Mouse (Mus musculus) embryo, embryonic 10.5 days (tissue): ENCODE measurements at regions not wholly inside any gene's neighbourhood (a gene's known extent, or its start where the extent isn't known, plus 50 kb on each side); places are given as distances from the start of the nearest gene placed in this dataset.

ENCODE experiments used
- DNase-seq: peaks from one replicate; pipeline ENCODE4 v3.0.0-alpha.2; 2015; ENCODE audit warnings: low spot score

DNA sequence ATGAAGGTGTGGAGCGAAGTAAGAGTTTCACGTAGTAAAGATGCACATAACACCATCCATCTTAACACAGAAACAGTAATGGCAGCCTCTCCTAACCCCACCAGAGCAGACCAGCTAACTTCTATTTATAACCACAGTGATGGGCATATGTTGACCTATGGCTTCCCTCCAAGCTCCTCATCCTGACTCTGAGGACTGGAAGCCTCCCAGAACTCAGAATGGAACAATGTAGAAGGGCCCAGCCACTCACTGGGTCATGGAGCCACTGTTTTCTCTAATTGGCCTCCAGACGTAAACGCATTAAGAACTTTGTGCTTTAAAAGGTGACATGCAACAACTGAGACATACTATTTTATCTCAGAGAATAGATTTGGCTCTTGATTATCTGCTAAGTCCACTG, 77.0 kb downstream of the Irs2 start:
- no peak for DNase-seq

DNA sequence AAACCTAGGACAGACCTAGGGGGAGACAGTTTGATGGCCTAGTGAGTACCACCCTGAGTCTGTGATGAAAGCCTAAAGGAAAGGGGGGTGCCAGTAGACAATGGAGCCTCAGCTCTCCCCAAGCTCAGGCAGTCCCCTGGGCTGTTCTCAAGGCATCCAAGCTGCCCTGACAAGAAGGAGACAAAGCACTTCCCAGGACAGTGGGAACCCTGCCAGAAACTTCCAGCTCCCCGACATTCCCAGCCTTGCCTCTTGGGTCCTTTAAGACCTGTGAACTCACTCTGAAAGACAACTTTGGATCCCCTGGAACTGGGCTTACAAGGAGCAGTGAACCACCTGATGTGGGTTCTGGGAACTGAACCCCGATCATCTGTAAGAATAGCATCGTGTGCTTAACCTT, 79.4 kb downstream of the Irs2 start:
- DNase-seq = no peak

DNA sequence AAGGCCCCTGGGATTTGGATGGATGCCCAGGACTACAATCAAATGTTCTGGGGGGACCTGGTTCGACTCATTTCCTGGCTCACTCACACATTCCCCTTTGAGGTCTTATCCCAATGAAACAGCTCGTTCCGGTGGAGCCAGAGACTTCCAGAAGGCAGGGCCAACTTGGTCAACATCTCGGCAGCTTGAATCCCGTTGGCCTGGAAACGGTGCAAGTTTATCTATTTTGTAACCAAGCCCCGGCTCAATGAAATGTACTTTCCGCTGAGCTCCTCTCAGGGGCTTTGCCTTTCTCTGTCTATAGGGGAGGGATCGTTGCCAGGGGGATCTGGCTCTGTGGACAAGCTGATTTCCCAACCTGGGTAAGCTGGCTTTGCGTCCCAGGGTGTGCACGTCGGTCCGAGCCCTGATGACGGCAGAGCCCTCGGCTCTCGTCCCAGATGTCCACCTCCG, 79.9 kb downstream of the Irs2 start:
- peak; percentile 31 for DNase-seq

DNA sequence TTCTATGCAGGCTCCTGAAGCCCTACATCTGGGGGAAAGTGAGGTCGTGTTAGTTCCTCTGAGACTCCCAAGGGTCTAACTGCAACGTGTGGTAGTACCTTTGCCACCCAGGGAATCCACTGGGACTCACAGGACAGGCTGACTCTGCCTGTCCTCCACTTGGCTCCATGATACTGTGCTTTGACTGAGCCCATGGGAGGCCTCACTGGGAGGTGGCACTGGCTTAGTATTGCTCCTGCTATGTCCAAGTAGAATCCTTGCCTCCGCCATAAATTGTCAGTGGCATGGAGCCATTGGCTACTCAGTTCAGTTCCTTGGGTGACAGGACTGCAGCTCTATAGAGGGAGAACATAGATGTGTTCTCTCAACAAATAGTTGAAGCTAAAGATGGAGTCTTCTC, 81.1 kb downstream of the Irs2 start:
- no peak for DNase-seq

DNA sequence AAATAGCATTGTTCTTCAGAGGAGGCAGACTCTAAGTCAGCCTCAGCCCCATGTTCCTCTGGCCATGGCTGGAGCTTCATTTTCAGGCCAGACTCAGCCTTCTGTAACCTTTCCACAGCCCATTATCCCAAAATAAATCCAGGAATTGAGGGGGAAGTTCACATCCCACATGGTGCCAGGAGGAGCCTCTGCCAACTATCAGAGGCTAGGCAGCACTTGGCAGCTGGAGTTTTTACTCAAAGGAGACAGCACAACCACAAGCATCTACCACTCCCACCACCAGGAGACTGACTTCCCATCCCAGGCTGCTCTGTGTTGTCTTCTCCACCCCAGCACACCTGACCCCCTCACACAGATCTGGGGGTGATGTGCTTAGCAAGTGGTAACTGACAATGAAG, 81.7 kb downstream of the Irs2 start:
- DNase-seq = no peak

DNA sequence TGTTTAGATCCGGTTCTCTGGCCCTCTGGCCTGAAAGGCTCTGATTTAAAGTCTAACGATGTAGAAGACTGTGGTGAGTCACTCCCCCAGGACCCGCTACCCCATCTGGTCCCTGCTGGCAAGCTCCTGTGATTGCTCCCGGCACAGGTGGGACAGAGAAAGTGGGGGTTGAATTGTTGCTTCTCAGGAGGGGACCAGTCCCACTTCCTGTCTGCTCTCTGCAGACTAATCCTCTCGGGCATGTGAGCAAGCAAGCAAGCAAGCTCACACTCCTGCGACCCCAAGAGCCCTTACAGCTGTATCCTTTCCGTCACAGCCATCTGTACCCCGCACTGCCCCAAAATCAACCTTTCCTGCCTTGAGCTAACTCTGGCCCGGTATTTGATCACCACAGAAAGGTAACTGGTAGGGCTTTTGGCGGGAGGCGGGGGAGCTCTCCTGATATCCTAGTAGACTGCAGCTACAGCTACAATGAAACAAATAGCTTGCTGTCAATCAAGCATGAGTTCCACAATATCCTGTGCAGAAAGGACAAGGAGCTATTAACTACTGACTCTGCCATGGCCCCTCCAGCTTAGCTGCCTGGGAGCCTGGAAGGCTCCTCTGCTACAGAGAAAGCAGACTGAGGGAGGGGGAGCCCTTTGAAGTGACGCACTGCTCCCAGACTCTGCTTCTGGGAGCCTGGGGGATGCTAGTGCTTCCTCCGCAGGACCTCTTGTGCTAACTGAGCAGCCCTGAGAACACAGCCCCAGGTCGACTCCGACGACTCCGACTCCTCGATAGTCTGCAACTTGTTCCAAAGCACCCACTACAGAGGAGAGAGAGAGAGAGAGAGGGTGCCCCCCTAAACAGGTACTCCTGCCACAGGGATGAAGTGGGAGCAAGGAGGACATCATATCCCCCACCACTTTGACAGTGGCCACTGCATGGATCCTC, 82.4 kb downstream of the Irs2 start:
- peak; percentile 77 for DNase-seq

GRCm38 (mm10) chr8:10924526-10925199, 83.6 kb downstream of the Irs2 start:
- peak; percentile 93 for DNase-seq

- peak; percentile 80 for DNase-seq
Measured at GRCm38 (mm10) chr8:10924001-10924490, 84.2 kb downstream of the Irs2 start.

DNA sequence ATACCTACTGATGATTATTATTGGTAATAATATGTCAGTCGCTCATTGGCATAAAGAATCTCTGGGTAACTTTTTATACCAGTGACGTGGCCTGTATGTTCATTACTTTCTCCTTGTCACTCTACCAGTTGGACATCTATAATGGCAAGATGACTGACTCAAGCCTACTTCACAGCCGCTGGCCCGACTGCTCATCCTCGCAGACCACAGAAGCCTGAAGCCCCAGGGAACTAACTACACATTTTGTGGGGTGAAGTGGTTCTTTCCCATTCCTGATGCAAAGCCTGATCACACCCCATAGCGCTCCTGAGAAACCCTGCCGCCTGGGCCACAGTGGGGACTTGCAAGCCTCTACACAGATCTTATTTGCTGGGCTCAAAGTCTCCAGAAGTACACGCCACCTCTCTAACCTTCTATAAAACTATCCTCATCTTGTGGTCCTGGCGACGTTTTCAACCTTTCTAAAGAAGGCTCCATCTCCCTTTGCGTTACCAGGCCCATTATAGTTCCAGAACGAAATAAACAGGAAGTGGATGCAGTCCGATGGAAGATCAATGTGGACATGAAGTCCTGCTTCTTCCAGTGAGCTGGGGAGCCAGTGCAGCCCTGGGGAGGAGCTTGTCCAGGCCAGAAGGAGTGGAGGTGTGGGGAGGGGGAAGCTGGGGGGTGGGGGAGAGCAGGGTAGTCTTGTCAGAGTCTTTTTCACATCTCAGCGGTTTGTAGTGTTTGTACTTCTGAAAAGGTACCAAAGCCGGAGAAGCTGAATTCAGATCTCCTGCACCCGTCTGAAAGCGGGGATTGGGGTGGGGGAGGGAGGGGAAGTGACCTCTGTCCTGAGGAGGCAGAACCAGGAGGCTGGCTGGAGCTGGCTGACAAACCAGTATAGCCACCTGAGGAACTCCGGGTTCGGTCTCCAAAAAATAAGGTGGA, 84.9 kb downstream of the Irs2 start:
- peak; percentile 59 for DNase-seq

DNA sequence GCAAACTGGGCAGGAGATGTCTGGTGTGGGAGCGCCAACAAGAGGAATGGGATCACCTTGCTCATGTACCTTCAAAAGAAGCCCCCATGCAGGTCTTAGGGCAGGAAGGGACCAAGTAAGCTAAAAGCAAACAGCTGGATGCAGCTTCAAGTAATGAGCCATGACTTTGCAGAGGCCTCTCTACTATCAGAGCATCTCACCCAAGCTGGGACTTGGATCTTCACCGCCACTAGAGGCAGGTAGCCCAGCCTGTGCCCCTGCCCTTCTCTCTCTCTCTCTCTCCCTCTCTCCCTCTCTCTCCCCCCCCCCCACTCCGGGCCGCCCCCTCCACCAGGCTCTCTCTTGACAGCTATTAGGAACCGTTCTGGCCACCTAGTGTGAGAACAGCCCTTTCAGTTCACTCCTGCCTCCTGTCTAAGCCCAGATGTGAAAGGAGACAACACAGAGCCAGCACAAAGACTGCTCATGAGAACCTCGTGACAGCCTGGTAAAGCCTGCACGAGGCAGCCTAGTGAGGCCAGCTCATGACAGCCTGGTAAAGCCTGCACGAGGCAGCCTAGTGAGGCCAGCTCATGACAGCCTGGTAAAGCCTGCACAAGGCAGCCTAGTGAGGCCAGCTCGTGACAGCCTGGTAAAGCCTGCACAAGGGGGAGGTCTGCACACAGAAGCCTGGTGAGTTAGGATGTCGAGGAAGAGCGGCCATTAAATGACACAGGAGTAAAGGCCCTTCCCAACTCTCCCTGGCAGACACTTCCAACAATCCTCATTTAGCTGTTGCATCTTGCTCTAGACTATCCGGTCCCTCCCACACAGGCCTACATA, 85.8 kb downstream of the Irs2 start:
- DNase-seq = peak; percentile 52

DNA sequence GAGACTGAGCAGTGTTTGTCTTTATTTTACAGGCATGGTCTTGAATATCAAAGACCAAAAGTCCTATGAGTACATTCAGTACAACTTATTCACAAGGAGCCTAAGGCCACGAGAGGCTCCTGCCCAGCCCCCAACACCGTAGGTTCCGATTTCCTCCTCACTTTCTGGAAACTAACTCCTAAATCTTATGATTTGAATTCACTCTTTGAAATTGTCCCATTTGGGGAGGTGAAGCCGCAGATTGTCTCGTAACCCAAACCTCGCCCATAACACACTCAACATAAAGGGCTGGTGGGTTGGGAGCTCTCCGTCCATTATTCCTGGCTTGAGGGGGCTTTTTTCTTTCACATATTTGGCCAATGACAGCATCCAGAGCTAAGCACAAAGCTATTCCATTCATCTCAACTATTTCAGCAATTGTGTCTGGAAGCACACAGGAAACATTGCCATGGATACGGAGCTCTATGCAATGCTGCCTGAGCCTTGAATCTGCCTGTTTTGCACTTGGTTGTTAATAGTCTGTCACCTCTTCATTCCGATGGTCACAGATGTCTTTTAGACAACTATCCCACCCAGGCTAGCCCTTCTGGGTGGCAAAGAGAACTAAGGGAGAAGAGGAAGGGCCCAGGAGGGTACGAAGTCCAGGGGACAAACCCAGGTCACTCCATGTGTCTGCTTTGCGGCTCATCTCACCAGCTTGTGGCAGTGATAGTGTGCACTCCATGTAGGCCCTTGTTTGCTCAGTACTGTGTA, 86.6 kb downstream of the Irs2 start:
- peak; percentile 90 for DNase-seq

DNA sequence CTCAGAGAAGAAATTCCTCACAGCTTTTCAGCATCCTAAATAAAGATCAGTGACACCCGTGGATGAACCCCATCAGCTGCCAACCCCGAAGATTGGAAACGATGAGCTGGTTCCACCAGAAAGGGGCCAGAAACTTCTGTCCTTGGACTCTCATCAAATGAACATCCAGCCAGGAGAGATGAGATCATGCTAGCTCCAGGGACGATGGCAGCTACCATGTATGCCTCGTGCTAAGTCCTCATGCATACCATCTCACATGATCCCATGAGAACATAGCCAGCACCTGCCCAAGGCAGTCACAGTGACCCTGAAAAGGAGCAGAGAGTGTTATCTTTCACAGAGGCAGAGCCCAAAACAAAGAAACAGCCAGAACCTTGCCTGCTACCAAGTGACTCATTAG, 88.6 kb downstream of the Irs2 start:
- DNase-seq = no peak

DNA sequence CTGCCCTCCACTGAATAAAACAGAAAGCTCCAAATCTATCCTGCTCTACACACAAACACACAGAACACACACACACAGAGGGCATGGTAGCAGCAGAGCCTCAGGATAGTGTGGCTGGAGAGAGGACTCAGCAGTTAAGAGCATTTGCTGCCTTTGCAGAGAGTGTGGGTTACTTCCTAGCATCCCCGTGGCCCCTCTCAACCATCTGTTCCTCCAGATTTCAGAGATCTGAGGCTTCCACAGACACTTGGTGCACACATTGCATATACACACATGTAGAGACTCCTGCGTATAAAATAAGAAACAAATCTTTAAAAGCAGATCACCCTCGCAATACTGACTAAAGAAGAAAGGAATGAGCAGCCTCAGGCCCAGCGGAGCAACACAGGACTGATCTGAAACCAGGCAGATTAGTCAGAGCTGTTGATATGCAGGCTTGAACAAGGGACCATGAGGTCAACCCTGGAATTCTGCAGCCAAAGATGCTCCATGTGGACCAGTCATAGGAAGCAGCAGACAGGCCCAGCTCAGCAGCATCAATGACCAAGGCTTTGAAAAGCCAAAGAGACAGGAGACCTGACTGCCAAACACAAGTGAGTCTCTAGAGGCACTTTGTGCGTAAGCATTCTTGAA, 89.7 kb downstream of the Irs2 start:
- DNase-seq = no peak

DNA sequence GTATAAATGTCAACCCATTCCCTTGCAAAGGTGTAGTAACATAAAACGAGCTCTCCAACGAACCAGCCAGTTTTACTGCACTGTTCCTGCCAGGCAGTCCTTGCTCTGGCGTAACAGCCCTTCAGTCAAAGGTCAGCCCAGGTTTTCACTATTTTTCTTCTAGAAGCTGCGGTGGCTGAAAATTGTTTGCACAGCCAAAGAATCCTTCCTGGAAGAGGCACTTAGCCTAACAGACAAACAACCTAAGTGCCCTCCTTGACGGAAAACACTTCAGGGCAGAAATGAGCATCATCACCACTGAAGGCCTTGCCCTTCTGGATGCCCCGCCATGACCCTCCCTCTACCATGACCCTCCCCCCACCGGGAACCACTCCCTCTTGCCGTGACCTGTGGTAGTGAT, 93.6 kb downstream of the Irs2 start:
- DNase-seq = no peak

DNA sequence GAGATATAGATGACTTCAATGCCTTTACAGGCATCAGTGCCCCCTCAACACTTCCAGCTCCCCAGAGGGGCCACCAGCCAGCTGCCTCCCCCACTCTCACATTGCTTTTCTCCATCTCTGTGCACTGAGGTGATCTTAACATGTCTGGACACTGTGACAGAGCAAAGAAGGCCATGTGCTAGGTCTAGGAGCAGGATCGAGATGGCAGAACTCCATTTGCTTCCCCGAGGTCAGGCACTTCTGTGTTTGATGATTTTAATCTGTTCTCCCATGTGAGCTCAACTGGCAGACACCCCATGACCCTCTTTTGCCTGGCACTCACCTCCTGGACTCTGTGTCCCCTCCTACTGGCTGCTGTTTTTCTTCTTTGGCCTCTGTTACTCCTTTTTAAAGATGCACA, 95.8 kb downstream of the Irs2 start:
- DNase-seq = no peak

DNA sequence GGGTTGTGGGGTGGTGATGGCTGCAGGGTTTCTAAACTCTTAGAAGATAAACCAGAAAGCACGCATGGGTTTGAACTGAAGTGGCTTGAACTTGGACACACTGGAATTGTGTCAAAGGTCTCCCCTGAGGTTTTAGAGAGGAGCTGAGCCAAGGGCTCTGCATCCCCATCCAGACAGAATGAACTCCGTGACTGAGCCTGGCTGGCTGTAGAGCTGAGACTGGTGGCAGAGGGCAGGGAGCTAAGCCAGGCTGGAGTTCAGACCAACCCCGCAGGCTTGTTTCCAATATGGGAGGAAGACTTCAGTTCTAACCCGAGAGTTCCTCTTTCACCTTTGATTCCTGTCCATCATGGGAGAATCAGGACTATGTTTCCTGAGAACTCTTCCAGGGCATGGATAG, 96.9 kb downstream of the Irs2 start:
- no peak for DNase-seq

- DNase-seq = no peak
Measured at GRCm38 (mm10) chr8:10910954-10911353, 97.3 kb downstream of the Irs2 start.

GRCm38 (mm10) chr8:10910244-10910872, 97.9 kb downstream of the Irs2 start:
- no peak for DNase-seq

DNA sequence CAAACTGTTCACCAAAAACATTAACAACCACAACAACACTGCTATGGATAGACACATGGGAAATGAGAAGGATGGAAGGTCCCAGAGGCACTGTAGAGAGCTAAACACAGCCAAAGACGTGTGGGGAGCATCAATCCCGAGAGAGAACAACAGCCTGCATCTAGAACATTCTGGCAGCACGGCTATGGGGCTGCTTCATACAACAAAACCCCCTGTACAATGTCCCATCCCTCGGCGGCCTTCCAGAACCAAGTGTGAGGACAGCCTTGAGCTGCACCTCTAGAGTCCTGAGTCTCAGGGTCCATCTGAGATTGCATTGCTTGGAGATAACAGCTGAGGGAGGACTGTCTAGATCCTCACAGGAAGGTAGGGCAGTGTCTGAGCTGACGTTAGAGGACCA, 99.1 kb downstream of the Irs2 start:
- no peak for DNase-seq
